Mouse (Mus musculus): ENCODE data around the gene Shb. TPM values are rescaled to one million over a fixed set of nuclear protein-coding genes. Genes with fewer than 3 reads are reported as not detected.

The Shb gene
- total and polyA plus RNA-seq, 3 experiments = 7.7 to 15.5 (median 8.6) TPM

DNA sequence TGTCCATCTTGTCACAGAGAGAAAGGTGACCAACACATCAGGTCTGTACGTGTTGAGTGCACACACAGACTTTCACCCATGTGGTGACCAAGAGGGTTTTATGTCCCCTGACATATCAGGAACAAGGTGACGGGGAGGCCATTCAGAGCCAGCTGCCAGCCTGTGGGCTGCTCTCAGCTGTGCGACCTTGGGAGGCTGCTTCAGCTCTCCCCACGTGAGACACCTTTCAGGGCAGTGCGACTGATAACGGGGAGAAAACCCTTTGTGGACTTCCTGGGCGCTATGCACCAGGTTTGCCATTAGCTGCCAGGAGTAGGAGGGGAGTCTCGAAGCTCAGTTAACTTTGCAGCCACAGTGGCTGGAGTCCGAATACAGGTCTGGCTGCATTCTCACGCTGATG is 109.6 kb downstream of the Shb start:
- H3K4me1 ChIP-seq (ENCODE audit: control insufficient read depth in 1 of 2, insufficient read depth in 2 of 2) = peaks cover 23 to 57% of the 10 kb centered on the region in 2 experiments
- H3K9ac ChIP-seq (ENCODE audit: insufficient read depth, low read depth) = no peak overlapping the region
- H3K79me2 ChIP-seq (replicated peaks; ENCODE audit: control insufficient read depth, extremely low read depth, insufficient read depth, poor library complexity, severe bottlenecking) = no peaks in the 10 kb centered on the region
- H3K4me3 ChIP-seq (replicated peaks in 1 of 3; ENCODE audit: low read depth in 2 of 3, low read length in 2 of 3, poor library complexity in 1 of 3) = no peak overlapping the region
- no peak overlapping the region for H3K27ac ChIP-seq (ENCODE audit: insufficient read depth, low read depth)
- no peaks in the 10 kb centered on the region for H3K27me3 ChIP-seq (replicated peaks)
- DNase-seq (ENCODE audit: extremely low read depth) = no peak
- no peak overlapping the region for H3K4me2 ChIP-seq (ENCODE audit: insufficient read depth, low read depth, poor library complexity, severe bottlenecking)
- peaks cover 0 to 50% of the 10 kb centered on the region in 2 experiments for H3K36me3 ChIP-seq (replicated peaks in 1 of 2; ENCODE audit: control insufficient read depth in 1 of 2, insufficient read depth in 1 of 2, low read length in 1 of 2)
- no peaks in the 10 kb centered on the region for H3K9me3 ChIP-seq (replicated peaks; ENCODE audit: low read length)
- TF ChIP-seq KAT2A (IDR thresholded peaks at IDR 0.05; ENCODE audit: insufficient replicate concordance, low read length) = no peak
- no peak for TF ChIP-seq JUN (IDR thresholded peaks at IDR 0.05; ENCODE audit: insufficient read depth, low read depth, low read length)
- TF ChIP-seq MXI1 (IDR thresholded peaks at IDR 0.05; ENCODE audit: low read depth, low read length) = no peak
- TF ChIP-seq CHD2 (IDR thresholded peaks at IDR 0.05; ENCODE audit: low read length) = no peak
- no peak for TF ChIP-seq GABPA (IDR thresholded peaks at IDR 0.05; ENCODE audit: insufficient replicate concordance, low read depth, low read length)
- TF ChIP-seq JUND (conservative IDR thresholded peaks at IDR 0.05; ENCODE audit: low read depth, low read length) = no peak
- TF ChIP-seq POLR2A (IDR thresholded peaks at IDR 0.05; ENCODE audit: low read depth, low read length) = no peak
- dilution Hi-C loops (cut with MboI; ENCODE audit: extremely low pct_ligation_motif_present, extremely low pct_unique_long_range_greater_than_20kb, low sequenced_read_pairs) = no loop called here
- in situ Hi-C loops (cut with MboI; ENCODE audit: low pct_ligation_motif_present, low pct_unique_long_range_greater_than_20kb, low sequenced_read_pairs) = no loop called here

DNA sequence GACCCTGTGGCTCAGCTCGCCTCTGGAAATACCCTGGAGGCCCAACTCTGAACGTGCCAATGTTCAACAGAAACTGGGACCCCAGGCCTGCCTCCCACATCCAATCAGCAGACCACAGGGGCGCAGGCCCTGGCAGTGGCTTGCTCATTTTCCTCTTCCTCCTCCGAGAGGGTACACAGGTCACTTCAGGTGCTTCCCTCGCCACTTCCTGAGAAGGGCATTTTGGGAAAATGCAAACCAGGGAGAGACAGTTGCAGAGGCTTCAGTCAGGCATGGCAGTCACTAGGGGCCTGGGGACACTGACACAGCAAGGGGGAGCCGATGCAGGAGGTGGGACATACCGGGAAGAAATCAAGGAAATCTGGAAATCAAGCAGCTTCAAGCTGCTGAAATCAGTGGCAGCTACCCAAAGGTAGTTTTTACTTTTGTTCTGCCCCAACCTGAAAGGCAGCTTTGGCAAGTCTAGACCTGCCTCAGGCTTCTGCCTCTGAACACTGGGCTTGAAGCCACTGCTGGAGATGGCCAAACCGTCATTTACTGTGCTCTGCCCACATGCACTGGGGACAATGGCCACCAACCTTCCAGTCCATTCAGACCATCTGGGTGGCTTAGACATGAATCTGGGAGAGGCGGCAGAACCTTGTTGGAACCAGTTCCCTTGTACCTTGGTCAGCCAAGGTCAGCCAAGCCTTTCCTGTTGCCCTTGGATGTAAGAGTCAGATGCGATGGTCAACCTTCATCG is 110.6 kb downstream of the Shb start:
- dilution Hi-C loops (cut with MboI; ENCODE audit: extremely low pct_ligation_motif_present, extremely low pct_unique_long_range_greater_than_20kb, low sequenced_read_pairs) = no loop called here
- H3K4me1 ChIP-seq (ENCODE audit: control insufficient read depth in 1 of 2, insufficient read depth in 2 of 2) = peaks cover 24 to 57% of the 10 kb centered on the region in 2 experiments
- TF ChIP-seq JUND (conservative IDR thresholded peaks at IDR 0.05; ENCODE audit: low read depth, low read length) = no peak
- TF ChIP-seq ETS1 (conservative IDR thresholded peaks at IDR 0.05; ENCODE audit: low read depth, low read length) = peak; percentile 56
- no peak for TF ChIP-seq USF2 (conservative IDR thresholded peaks at IDR 0.05; ENCODE audit: low read depth, low read length)
- TF ChIP-seq GABPA (IDR thresholded peaks at IDR 0.05; ENCODE audit: insufficient replicate concordance, low read depth, low read length) = no peak
- peak in 1 of 2 experiments; percentile 4; a peak in 1 of 4 replicates for TF ChIP-seq CTCF (conservative IDR thresholded peaks at IDR 0.05 in 1 of 2, IDR thresholded peaks at IDR 0.05 in 1 of 2; ENCODE audit: low read depth in 2 of 2, low read length in 2 of 2)
- TF ChIP-seq SMC3 (IDR thresholded peaks at IDR 0.05; ENCODE audit: low read depth, low read length) = no peak; the same call in 1 of the 2 replicates
- no peak; the same call in 1 of the 2 replicates for TF ChIP-seq MAFK (IDR thresholded peaks at IDR 0.05; ENCODE audit: insufficient replicate concordance, low read length)
- TF ChIP-seq ZNF384 (IDR thresholded peaks at IDR 0.05; ENCODE audit: low read depth, low read length) = no peak
- TF ChIP-seq E2F4 (IDR thresholded peaks at IDR 0.05; ENCODE audit: insufficient replicate concordance, low read depth, low read length) = no peak
- TF ChIP-seq MXI1 (IDR thresholded peaks at IDR 0.05; ENCODE audit: low read depth, low read length) = no peak
- TF ChIP-seq NELFE (IDR thresholded peaks at IDR 0.05; ENCODE audit: low read depth, low read length) = no peak
- no peak for TF ChIP-seq MAX (IDR thresholded peaks at IDR 0.05; ENCODE audit: low read length)
- TF ChIP-seq IRF4 (IDR thresholded peaks at IDR 0.05; ENCODE audit: low read depth, low read length) = peak; percentile 63
- TF ChIP-seq ZC3H11A (IDR thresholded peaks at IDR 0.05; ENCODE audit: low read depth, low read length) = no peak
- TF ChIP-seq CHD1 (IDR thresholded peaks at IDR 0.05; ENCODE audit: low read depth, low read length) = peak; percentile 98
- TF ChIP-seq UBTF (IDR thresholded peaks at IDR 0.05; ENCODE audit: low read depth, low read length) = no peak
- peak; percentile 68 for TF ChIP-seq MEF2A (IDR thresholded peaks at IDR 0.05; ENCODE audit: borderline replicate concordance, low read depth, low read length)
- no peak for TF ChIP-seq SIN3A (IDR thresholded peaks at IDR 0.05; ENCODE audit: low read length)
- no peak for TF ChIP-seq USF1 (IDR thresholded peaks at IDR 0.05; ENCODE audit: low read depth, low read length)
- TF ChIP-seq POLR2A (IDR thresholded peaks at IDR 0.05; ENCODE audit: low read depth, low read length) = no peak
- TF ChIP-seq HCFC1 (IDR thresholded peaks at IDR 0.05; ENCODE audit: low read depth, low read length) = peak; percentile 38
- TF ChIP-seq TBP (conservative IDR thresholded peaks at IDR 0.05; ENCODE audit: low read depth, low read length) = no peak
- no peak for TF ChIP-seq MYC (IDR thresholded peaks at IDR 0.05; ENCODE audit: low read depth, low read length)
- peak; percentile 62 for TF ChIP-seq TCF12 (IDR thresholded peaks at IDR 0.05; ENCODE audit: low read depth, low read length)
- peak; percentile 52; the same call in 1 of the 2 replicates for TF ChIP-seq RCOR1 (conservative IDR thresholded peaks at IDR 0.05; ENCODE audit: low read depth, low read length)
- TF ChIP-seq POLR2AphosphoS2 (IDR thresholded peaks at IDR 0.05; ENCODE audit: low read depth, low read length) = no peak
- no peak for TF ChIP-seq PAX5 (IDR thresholded peaks at IDR 0.05; ENCODE audit: low read length)
- TF ChIP-seq CHD2 (IDR thresholded peaks at IDR 0.05; ENCODE audit: low read length) = no peak
- no peak for TF ChIP-seq JUN (IDR thresholded peaks at IDR 0.05; ENCODE audit: insufficient read depth, low read depth, low read length)

More for the DNA sequence above, 110.6 kb downstream of the Shb start:
- Histone ChIP-seq H3K27me3 (replicated peaks) (no peaks in the 10 kb centered on the region), H3K36me3 (replicated peaks in 1 of 2; ENCODE audit: control insufficient read depth in 1 of 2, insufficient read depth in 1 of 2, low read length in 1 of 2) (peaks cover 0 to 43% of the 10 kb centered on the region in 2 experiments), H3K4me2 (ENCODE audit: insufficient read depth, low read depth, poor library complexity, severe bottlenecking) (0 out of 2 replicates have a peak overlapping the region, but pooled peaks have one; percentile 26), H3K79me2 (replicated peaks; ENCODE audit: control insufficient read depth, extremely low read depth, insufficient read depth, poor library complexity, severe bottlenecking) (no peaks in the 10 kb centered on the region), H3K27ac (ENCODE audit: insufficient read depth, low read depth) (peak overlapping the region; percentile 33), H3K9ac (ENCODE audit: insufficient read depth, low read depth) (0 out of 2 replicates have a peak overlapping the region, but pooled peaks have one; percentile 25), H3K4me3 (replicated peaks in 1 of 3; ENCODE audit: low read depth in 2 of 3, low read length in 2 of 3, poor library complexity in 1 of 3) (no peak overlapping the region), H3K9me3 (replicated peaks; ENCODE audit: low read length) (no peaks in the 10 kb centered on the region)
- in situ Hi-C loops (cut with MboI; ENCODE audit: low pct_ligation_motif_present, low pct_unique_long_range_greater_than_20kb, low sequenced_read_pairs) = no loop called here
- DNase-seq (ENCODE audit: extremely low read depth) = no peak

All from CH12.LX (cell line).